Mouse (Mus musculus) kidney, postnatal 0 days (tissue): ENCODE data around the gene Fbxl7. TPM values are rescaled to one million over a fixed set of nuclear protein-coding genes. Genes with fewer than 3 reads are reported as not detected.

Experiments
- ATAC-seq: fragments of 200-750 bp; cut with Nextera tagmentation; replicated peaks from 2 replicates; pipeline ENCODE4 v1.8.0; 2017; ENCODE audit warnings: low read depth, moderate number of reproducible peaks, moderate TSS enrichment, moderate library complexity; ENCODE audit not compliant: low FRiP score
- DNase-seq: peaks from one replicate; pipeline ENCODE4 v3.0.0-alpha.2; 2016; ENCODE audit warnings: low spot score
- H3K27ac ChIP-seq: fragments of 300-500 bp; sonication (generic); 2 replicates; pipeline ENCODE4 v1.5.1; 2014; ENCODE audit warnings: mild to moderate bottlenecking
- H3K27me3 ChIP-seq: fragments of 300-500 bp; sonication (generic); 2 replicates; pipeline ENCODE4 v1.6.1; 2014; ENCODE audit warnings: low read length, mixed read lengths; ENCODE audit not compliant: insufficient read depth
- H3K36me3 ChIP-seq: fragments of 300-500 bp; sonication (generic); 2 replicates; pipeline ENCODE4 v1.6.1; 2014; ENCODE audit warnings: low read length, mixed read lengths; ENCODE audit not compliant: insufficient read depth
- H3K4me1 ChIP-seq: fragments of 300-500 bp; sonication (generic); replicated peaks from 2 replicates; pipeline ENCODE4 v1.6.1; 2014; ENCODE audit warnings: antibody characterized with exemption, low read length, mixed read lengths; ENCODE audit not compliant: insufficient read depth
- H3K4me2 ChIP-seq: fragments of 300-500 bp; sonication (generic); 2 replicates; pipeline ENCODE4 v1.6.1; 2014; ENCODE audit warnings: mild to moderate bottlenecking, low read length, moderate library complexity, mixed read lengths
- H3K4me3 ChIP-seq: fragments of 300-500 bp; sonication (generic); replicated peaks from 2 replicates; pipeline ENCODE4 v1.5.1; 2014; ENCODE audit warnings: low read depth, low read length
- H3K9ac ChIP-seq: fragments of 300-500 bp; sonication (generic); 2 replicates; pipeline ENCODE4 v1.6.1; 2014; ENCODE audit warnings: low read depth, low read length
- H3K9me3 ChIP-seq: fragments of 300-500 bp; sonication (generic); replicated peaks from 2 replicates; pipeline ENCODE4 v1.6.1; 2016; ENCODE audit warnings: low read length, inconsistent platforms, mixed read lengths
- CTCF ChIP-seq: IDR thresholded peaks from 2 replicates; pipeline ENCODE4 v1.5.1; 2016; ENCODE audit warnings: antibody characterized with exemption, low read depth, mild to moderate bottlenecking, moderate library complexity
- WGBS: fragments of 180-500 bp; shearing (Covaris S2); extraction: QIAGEN DNeasy Blood & Tissue Kit; methylation state at CpG from one replicate; pipeline ENCODE4 v1.1.7; 2014; 5-methylcytosine and 5-hydroxymethylcytosine counted together
- polyA plus RNA-seq: library from polyadenylated mRNA; unstranded; fragments of >200 nt; fragmentation: Nextera tagmentation; extraction: Ambion mirVana; gene quantifications from 2 replicates; pipeline ENCODE4 v1.2.1, GENCODE M21; 2015

Gene Fbxl7
- 7.4 and 7.9 TPM in 2 replicates for polyA plus RNA-seq

- peak; percentile 86 for ATAC-seq
- WGBS, result under 1% methylated on average over 56 of the region's 58 CpGs
These were observed at the start of gene Fbxl7 for GRCm38 (mm10) chr15:26895251-26895711. Gene Fbxl7, minus strand, starts transcription at chr15:26895580.

GRCm38 (mm10) chr15:26922026-26922425 is 26.6 kb upstream of the Fbxl7 start:
- DNase-seq (no peak), ATAC-seq (no peak)
- Histone ChIP-seq H3K36me3 (no peaks in the 10 kb centered on the region), H3K27ac (no peak overlapping the region), H3K27me3 (no peaks in the 10 kb centered on the region), H3K4me3 (no peak overlapping the region), H3K4me1 (no peaks in the 10 kb centered on the region), H3K9me3 (no peaks in the 10 kb centered on the region), H3K4me2 (no peak overlapping the region), H3K9ac (no peak overlapping the region)
- TF ChIP-seq CTCF, result no peak
- 80% methylated on average over 2 of the region's 2 CpGs for WGBS

More at GRCm38 (mm10) chr15:26895251-26895711, at the start of gene Fbxl7:
- Histone ChIP-seq H3K9ac (peak within 1 kb of the TSS; percentile 75), H3K4me1 (no peaks in the 10 kb centered on the region), H3K27me3 (0 out of 2 replicates have a peak, but pooled peaks cover 4% of the 10 kb centered on the region), H3K9me3 (no peaks in the 10 kb centered on the region), H3K4me2 (peak within 1 kb of the TSS; percentile 88), H3K36me3 (no peaks in the 10 kb centered on the region), H3K27ac (peak within 1 kb of the TSS; percentile 92), H3K4me3 (peak within 1 kb of the TSS; percentile 80)
- peak; percentile 51 for TF ChIP-seq CTCF
- peak; percentile 93 for DNase-seq

- H3K4me1 ChIP-seq, result no peaks in the 10 kb centered on the region
- H3K9ac ChIP-seq, result no peak overlapping the region
- no peak overlapping the region for H3K4me2 ChIP-seq
- DNase-seq (no peak), ATAC-seq (no peak)
- no peak for TF ChIP-seq CTCF
- no peaks in the 10 kb centered on the region for H3K27me3 ChIP-seq
- H3K4me3 ChIP-seq, result no peak overlapping the region
- no peaks in the 10 kb centered on the region for H3K9me3 ChIP-seq
- H3K36me3 ChIP-seq, result no peaks in the 10 kb centered on the region
- no peak overlapping the region for H3K27ac ChIP-seq
These were observed 18.0 kb upstream of the Fbxl7 start for GRCm38 (mm10) chr15:26913427-26913826.

GRCm38 (mm10) chr15:26895761-26896160 is 381 bp upstream of the Fbxl7 start:
- ATAC-seq, result peak; percentile 11; the same call in 1 of the 2 replicates
- Histone ChIP-seq H3K27me3 (0 out of 2 replicates have a peak, but pooled peaks cover 4% of the 10 kb centered on the region), H3K4me2 (peak overlapping the region; percentile 88), H3K4me3 (peak overlapping the region; percentile 80), H3K9ac (peak overlapping the region; percentile 75), H3K9me3 (no peaks in the 10 kb centered on the region), H3K27ac (peak overlapping the region; percentile 92), H3K4me1 (no peaks in the 10 kb centered on the region), H3K36me3 (no peaks in the 10 kb centered on the region)
- WGBS, result under 1% methylated on average over 14 of the region's 14 CpGs
- DNase-seq, result peak; percentile 78
- no peak for TF ChIP-seq CTCF

- Histone ChIP-seq H3K9me3 (no peaks in the 10 kb centered on the region), H3K4me1 (no peaks in the 10 kb centered on the region), H3K36me3 (no peaks in the 10 kb centered on the region), H3K27me3 (0 out of 2 replicates have a peak, but pooled peaks cover 4% of the 10 kb centered on the region), H3K4me2 (peak overlapping the region; percentile 88), H3K9ac (peak overlapping the region; percentile 75), H3K27ac (peak overlapping the region; percentile 92), H3K4me3 (peak overlapping the region; percentile 80)
- peak; percentile 50 for DNase-seq
- ATAC-seq, result peak; percentile 72
- no peak; the same call in 1 of the 2 replicates for TF ChIP-seq CTCF
- under 1% methylated on average over 28 of the region's 28 CpGs for WGBS
These were observed 565 bp downstream of the Fbxl7 start for GRCm38 (mm10) chr15:26894801-26895229.

GRCm38 (mm10) chr15:26894031-26894655 is 1.2 kb downstream of the Fbxl7 start:
- peak; percentile 88 for DNase-seq
- 2% methylated on average over 12 of the region's 12 CpGs for WGBS
- no peak for TF ChIP-seq CTCF

More at GRCm38 (mm10) chr15:26894031-26894655, 1.2 kb downstream of the Fbxl7 start:
- Histone ChIP-seq H3K36me3 (no peaks in the 10 kb centered on the region), H3K27me3 (0 out of 2 replicates have a peak, but pooled peaks cover 4% of the 10 kb centered on the region), H3K9me3 (no peaks in the 10 kb centered on the region), H3K4me1 (no peaks in the 10 kb centered on the region), H3K4me2 (peak overlapping the region; percentile 88), H3K4me3 (peak overlapping the region; percentile 80), H3K27ac (peak overlapping the region; percentile 92; the same call in 1 of the 2 replicates), H3K9ac (peak overlapping the region; percentile 75; the same call in 1 of the 2 replicates)
- ATAC-seq, result peak; percentile 20; the same call in 1 of the 2 replicates
